Mouse (Mus musculus): Measurements from ENCODE around the gene Foxi2.
A peak's percentile ranks its signal among the peaks of the same experiment; 100 is the strongest.

DNA sequence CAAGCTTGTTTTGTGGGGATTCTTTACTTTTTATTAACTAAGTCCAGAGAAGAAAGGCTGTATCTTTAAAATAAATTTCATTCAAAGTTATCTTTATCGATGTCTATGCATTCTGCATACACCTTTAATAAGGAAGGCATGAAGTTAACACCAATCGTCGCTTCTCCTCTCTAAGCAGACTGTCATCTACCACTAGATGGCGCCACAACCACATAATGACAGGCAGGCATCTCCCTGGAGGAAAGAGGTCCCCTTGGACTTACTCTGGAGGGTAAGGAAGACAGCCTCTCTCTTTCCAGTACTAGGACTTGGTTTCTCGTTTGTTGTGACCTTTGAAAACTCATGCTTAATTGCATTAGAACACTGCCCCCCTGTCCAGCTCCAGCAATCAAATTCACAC, 6.7 kb upstream of the Foxi2 start:
- TF ChIP-seq CTCF (IDR thresholded peaks at IDR 0.05; ENCODE audit: low read depth), result peak; percentile 92
- TF ChIP-seq EP300 (optimal IDR thresholded peaks at IDR 0.05), result no peak

Data from stomach, postnatal 0 days (tissue).